Mouse (Mus musculus): ENCODE measurements around the gene Inka1.

- TF ChIP-seq JUND (IDR thresholded peaks at IDR 0.05; ENCODE audit: low read depth, low read length) (no peak), ZC3H11A (IDR thresholded peaks at IDR 0.05; ENCODE audit: low read depth, low read length) (no peak), SMC3 (IDR thresholded peaks at IDR 0.05; ENCODE audit: low read depth, low read length) (no peak), GATA1 (IDR thresholded peaks at IDR 0.05; ENCODE audit: low read depth, low read length) (no peak), POLR2A (IDR thresholded peaks at IDR 0.05; ENCODE audit: control insufficient read depth in 1 of 2, insufficient read depth in 1 of 2, low read depth in 1 of 2, low read length in 2 of 2, poor library complexity in 1 of 2) (no peak)
Observed at GRCm38 (mm10) chr9:107961351-107961762, 24.3 kb downstream of the Inka1 start.
